Mouse (Mus musculus): ENCODE measurements around the gene Pdia2. TPM values are rescaled to one million over a fixed set of nuclear protein-coding genes. Genes with fewer than 3 reads are reported as not detected.

Pdia2 gene
- polyA plus RNA-seq (2014; fragmentation: Nextera tagmentation; extraction: Ambion mirVana): 0.54 and 2.2 TPM in 2 replicates

DNA sequence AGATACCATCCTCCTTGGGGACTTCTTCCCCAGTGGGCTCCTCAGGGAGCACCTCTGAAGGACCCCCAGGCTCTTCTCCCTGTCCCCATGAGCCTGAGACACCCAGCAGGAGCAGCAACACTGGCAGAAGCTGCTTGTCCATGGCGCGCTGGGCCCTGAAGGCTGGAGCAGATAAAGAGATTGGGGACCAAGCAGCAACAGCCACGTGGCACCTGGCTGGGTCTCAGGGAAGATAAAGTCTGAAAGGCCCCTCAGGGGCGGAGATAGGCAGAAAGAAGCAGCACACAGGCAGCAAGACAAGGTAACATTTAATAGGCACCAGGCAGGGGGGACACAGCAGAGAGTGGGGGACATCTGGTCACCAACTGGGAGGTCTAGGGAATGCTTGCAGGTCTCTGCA, at the start of gene Pdia2:
Pdia2 (minus strand) TSS at position 196 of the 400 bp plus-strand sequence.
- Histone ChIP-seq H3K4me2 (peak within 1 kb of the TSS; percentile 11; the same call in 1 of the 2 replicates), H3K27me3 (ENCODE audit: control insufficient read depth, insufficient read depth, low read length) (peaks cover 50% of the 10 kb centered on the region), H3K4me3 (ENCODE audit: low read depth, low read length) (no peak within 1 kb of the TSS; the same call in 1 of the 2 replicates), H3K27ac (ENCODE audit: low read depth, low read length) (no peak within 1 kb of the TSS), H3K36me3 (ENCODE audit: control insufficient read depth, insufficient read depth, low read length) (peaks cover 17% of the 10 kb centered on the region), H3K9ac (ENCODE audit: low read depth, low read length) (no peak within 1 kb of the TSS), H3K4me1 (ENCODE audit: control insufficient read depth, insufficient read depth, low read length) (peaks cover 16% of the 10 kb centered on the region), H3K9me3 (replicated peaks; ENCODE audit: control insufficient read depth, low read length) (no peaks in the 10 kb centered on the region)
- ATAC-seq (replicated peaks; ENCODE audit: insufficient number of reproducible peaks, low FRiP score, low TSS enrichment): no peak
- WGBS (ENCODE audit: insufficient replicate concordance): 55% methylated on average over 4 of the region's 4 CpGs

DNA sequence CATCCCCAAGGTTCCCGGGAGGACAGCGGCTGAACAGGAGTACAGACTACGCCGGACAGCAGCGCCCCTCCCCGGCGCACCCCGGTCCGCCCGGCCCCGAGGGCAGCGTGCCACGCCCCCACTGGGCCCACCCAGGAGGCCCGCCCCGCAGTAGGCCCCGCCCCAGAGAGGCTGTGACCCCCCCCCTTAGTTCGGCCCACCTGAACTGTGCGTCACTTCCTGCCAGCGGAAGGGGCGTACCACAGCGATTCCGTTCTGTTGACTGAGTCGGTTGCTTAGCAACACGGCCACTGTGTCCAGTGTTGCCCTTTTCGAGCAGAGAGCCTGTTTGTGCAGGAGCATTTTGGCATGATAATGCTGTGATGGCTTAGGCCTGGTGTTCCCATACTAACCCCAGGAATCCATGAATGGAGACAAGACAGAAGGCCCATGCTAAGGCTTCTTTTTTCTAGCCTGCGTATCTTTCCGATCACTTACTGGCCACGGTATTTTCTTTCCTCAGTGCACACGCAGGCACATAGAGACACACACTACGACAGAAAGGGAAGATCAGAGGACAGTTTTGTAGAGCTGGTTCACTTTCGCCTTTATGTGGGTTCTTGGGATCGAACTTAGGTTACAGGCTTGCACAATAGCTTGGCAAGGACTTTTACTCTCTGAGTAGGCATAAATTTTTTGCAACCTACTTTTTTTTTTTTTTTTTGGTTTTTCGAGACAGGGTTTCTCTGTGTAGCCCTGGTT, 45.4 kb upstream of the Pdia2 start, which contains the start of gene Fam234a:
Fam234a (minus strand) TSS at position 142 of the 741 bp plus-strand sequence.
- Histone ChIP-seq H3K4me2 (peak within 1 kb of the TSS; percentile 91), H3K27me3 (ENCODE audit: control insufficient read depth, insufficient read depth, low read length) (no peaks in the 10 kb centered on the region), H3K9me3 (replicated peaks; ENCODE audit: control insufficient read depth, low read length) (no peaks in the 10 kb centered on the region), H3K27ac (ENCODE audit: low read depth, low read length) (peak within 1 kb of the TSS; percentile 70), H3K36me3 (ENCODE audit: control insufficient read depth, insufficient read depth, low read length) (no peaks in the 10 kb centered on the region), H3K4me1 (ENCODE audit: control insufficient read depth, insufficient read depth, low read length) (peaks cover 15% of the 10 kb centered on the region), H3K9ac (ENCODE audit: low read depth, low read length) (peak within 1 kb of the TSS; percentile 79), H3K4me3 (ENCODE audit: low read depth, low read length) (peak within 1 kb of the TSS; percentile 68)
- 6% methylated on average over 33 of the region's 33 CpGs for WGBS (ENCODE audit: insufficient replicate concordance)
- peak; percentile 98 for ATAC-seq (replicated peaks; ENCODE audit: insufficient number of reproducible peaks, low FRiP score, low TSS enrichment)

DNA sequence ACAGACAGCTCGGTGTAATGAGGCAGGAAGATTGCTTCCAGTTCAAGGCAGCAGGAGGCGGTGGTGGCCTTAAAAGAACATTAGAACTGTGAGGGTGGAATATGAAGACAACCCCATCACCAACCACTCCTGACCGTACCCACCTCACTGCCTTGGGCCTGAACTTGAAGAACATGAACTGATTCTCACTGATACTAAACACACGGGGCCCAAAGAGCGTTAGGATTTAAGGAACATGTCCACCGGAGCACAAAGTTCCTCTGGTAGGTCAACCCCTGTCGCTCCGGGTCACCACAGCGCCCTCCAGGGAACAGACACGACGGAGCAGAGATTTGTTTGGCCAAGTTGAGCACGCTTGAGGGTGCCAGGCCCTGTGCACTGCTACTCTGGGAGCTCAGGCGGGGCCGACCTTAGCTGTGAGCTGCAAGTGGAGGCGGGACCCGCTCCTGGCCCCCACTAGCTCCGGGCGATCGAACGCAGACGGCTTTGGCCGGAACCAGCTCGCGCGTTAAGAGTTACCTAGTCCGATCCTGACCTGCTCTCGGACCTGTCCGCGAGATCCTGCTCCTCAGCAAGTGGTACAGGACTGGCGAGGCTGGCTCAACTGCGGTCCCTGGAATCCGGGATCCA, 44.7 kb upstream of the Pdia2 start:
- Histone ChIP-seq H3K4me1 (ENCODE audit: control insufficient read depth, insufficient read depth, low read length) (peaks cover 15% of the 10 kb centered on the region), H3K27ac (ENCODE audit: low read depth, low read length) (peak overlapping the region; percentile 70), H3K4me2 (peak overlapping the region; percentile 91), H3K9ac (ENCODE audit: low read depth, low read length) (peak overlapping the region; percentile 79), H3K9me3 (replicated peaks; ENCODE audit: control insufficient read depth, low read length) (no peaks in the 10 kb centered on the region), H3K27me3 (ENCODE audit: control insufficient read depth, insufficient read depth, low read length) (no peaks in the 10 kb centered on the region), H3K36me3 (ENCODE audit: control insufficient read depth, insufficient read depth, low read length) (no peaks in the 10 kb centered on the region), H3K4me3 (ENCODE audit: low read depth, low read length) (peak overlapping the region; percentile 68)
- under 1% methylated on average over 32 of the region's 32 CpGs for WGBS (ENCODE audit: insufficient replicate concordance)
- ATAC-seq (replicated peaks; ENCODE audit: insufficient number of reproducible peaks, low FRiP score, low TSS enrichment): peak; percentile 76

DNA sequence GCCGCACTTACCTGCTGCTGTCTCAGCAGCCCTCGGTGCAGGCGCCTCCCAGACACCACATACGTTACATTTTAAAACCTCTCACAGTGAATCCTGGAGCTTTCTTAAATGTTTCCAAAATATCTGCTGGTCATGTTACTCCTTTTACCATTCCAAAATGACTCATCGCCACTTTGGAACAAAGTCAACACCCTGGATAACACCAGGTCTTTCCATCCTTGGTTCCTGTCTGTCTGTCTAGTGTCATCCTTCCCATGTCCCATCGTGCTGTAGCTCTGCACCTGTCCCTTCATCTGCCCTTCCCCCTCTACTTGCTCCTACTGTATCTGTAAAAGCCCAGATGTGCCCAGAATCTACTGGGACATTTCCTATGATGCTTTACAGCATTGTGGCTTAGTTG, 42.1 kb upstream of the Pdia2 start:
- Histone ChIP-seq H3K9me3 (replicated peaks; ENCODE audit: control insufficient read depth, low read length) (no peaks in the 10 kb centered on the region), H3K9ac (ENCODE audit: low read depth, low read length) (no peak overlapping the region), H3K27ac (ENCODE audit: low read depth, low read length) (no peak overlapping the region), H3K4me1 (ENCODE audit: control insufficient read depth, insufficient read depth, low read length) (peaks cover 15% of the 10 kb centered on the region), H3K4me3 (ENCODE audit: low read depth, low read length) (no peak overlapping the region), H3K27me3 (ENCODE audit: control insufficient read depth, insufficient read depth, low read length) (no peaks in the 10 kb centered on the region), H3K36me3 (ENCODE audit: control insufficient read depth, insufficient read depth, low read length) (no peaks in the 10 kb centered on the region), H3K4me2 (no peak overlapping the region)
- 74% methylated on average over 6 of the region's 6 CpGs for WGBS (ENCODE audit: insufficient replicate concordance)
- ATAC-seq (replicated peaks; ENCODE audit: insufficient number of reproducible peaks, low FRiP score, low TSS enrichment): no peak

DNA sequence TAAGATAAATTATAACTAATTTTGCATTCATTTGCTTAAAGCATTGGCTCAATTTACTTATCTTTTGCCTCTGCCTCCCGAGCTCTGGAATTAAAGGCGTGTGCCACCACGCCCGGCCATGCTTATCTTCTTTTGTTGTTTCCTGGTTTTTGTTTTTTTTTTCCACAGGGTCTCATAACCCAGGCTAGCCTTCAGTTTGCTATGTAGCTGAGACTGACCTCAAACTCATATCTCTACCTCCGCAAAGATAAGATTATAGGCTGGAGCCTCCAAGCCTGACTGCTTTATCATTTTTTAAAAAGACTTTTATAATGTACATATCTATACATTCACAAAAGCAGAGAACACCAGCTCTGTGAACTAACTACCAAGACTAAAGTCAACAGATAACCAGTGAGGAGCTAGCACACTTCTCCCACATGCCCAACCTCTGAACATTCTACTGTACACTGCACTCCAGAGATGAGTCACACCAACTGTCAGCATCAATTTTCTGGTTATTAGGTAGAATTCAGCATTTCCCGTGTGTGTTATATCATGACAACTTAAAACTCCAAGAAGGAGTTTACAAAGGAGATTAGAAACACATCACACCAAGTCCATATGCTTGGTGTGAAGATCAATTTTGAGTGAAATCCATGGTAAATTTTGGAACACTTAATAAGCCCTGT, 41.4 kb upstream of the Pdia2 start:
- Histone ChIP-seq H3K36me3 (ENCODE audit: control insufficient read depth, insufficient read depth, low read length) (no peaks in the 10 kb centered on the region), H3K27ac (ENCODE audit: low read depth, low read length) (no peak overlapping the region), H3K4me1 (ENCODE audit: control insufficient read depth, insufficient read depth, low read length) (peaks cover 15% of the 10 kb centered on the region), H3K9me3 (replicated peaks; ENCODE audit: control insufficient read depth, low read length) (no peaks in the 10 kb centered on the region), H3K4me2 (no peak overlapping the region), H3K4me3 (ENCODE audit: low read depth, low read length) (no peak overlapping the region), H3K27me3 (ENCODE audit: control insufficient read depth, insufficient read depth, low read length) (no peaks in the 10 kb centered on the region), H3K9ac (ENCODE audit: low read depth, low read length) (no peak overlapping the region)
- WGBS (ENCODE audit: insufficient replicate concordance): 43% methylated on average over 6 of the region's 6 CpGs
- ATAC-seq (replicated peaks; ENCODE audit: insufficient number of reproducible peaks, low FRiP score, low TSS enrichment): no peak

DNA sequence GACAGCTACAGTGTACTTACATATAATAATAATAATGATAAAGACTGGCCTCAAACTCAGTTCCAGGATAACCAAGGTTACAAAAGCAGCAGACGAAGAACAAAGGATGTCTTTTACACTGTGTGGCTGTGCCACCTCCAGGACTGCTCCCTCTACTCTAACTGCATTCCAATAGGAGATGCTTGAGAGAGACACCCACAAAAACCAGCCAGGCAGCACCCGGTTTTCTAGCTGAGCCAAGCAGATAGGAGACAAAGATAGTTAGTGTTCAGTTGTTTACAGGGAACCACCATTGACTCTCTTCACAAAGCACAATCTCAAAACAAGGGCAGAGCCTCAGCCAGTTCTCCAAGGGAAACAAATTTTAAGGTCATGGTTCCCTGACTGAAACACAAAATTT, 40.7 kb upstream of the Pdia2 start:
- Histone ChIP-seq H3K27ac (ENCODE audit: low read depth, low read length) (no peak overlapping the region), H3K27me3 (ENCODE audit: control insufficient read depth, insufficient read depth, low read length) (no peaks in the 10 kb centered on the region), H3K36me3 (ENCODE audit: control insufficient read depth, insufficient read depth, low read length) (no peaks in the 10 kb centered on the region), H3K4me3 (ENCODE audit: low read depth, low read length) (no peak overlapping the region), H3K4me2 (no peak overlapping the region), H3K9me3 (replicated peaks; ENCODE audit: control insufficient read depth, low read length) (no peaks in the 10 kb centered on the region), H3K4me1 (ENCODE audit: control insufficient read depth, insufficient read depth, low read length) (peaks cover 15% of the 10 kb centered on the region), H3K9ac (ENCODE audit: low read depth, low read length) (no peak overlapping the region)
- ATAC-seq (replicated peaks; ENCODE audit: insufficient number of reproducible peaks, low FRiP score, low TSS enrichment): no peak
- WGBS (ENCODE audit: insufficient replicate concordance): 61% methylated on average over 2 of the region's 2 CpGs

DNA sequence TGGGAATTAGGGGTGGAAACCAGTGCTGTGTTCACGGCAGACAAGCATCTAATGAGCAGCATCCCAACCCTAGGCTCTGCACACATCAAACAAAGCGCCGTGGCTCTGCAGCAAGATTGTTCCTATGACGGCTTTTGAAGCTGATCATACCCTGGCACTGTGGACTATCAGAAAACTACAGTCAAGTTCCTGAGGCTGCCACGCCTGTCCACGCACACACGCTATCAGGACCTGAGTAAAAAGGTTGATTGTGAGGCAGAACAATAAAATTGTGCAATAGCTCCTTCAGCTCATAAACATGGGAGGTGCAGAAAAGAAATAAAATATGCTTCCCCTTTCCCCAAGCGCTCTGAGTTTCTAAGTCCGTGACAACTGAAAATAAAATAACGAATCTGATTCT, 38.8 kb upstream of the Pdia2 start:
- ATAC-seq (replicated peaks; ENCODE audit: insufficient number of reproducible peaks, low FRiP score, low TSS enrichment): no peak
- H3K4me1 ChIP-seq (ENCODE audit: control insufficient read depth, insufficient read depth, low read length): peaks cover 9% of the 10 kb centered on the region; the same call in 1 of the 2 replicates
- H3K27ac ChIP-seq (ENCODE audit: low read depth, low read length): no peak overlapping the region
- WGBS (ENCODE audit: insufficient replicate concordance): 76% methylated on average over 10 of the region's 10 CpGs
- no peak overlapping the region for H3K4me3 ChIP-seq (ENCODE audit: low read depth, low read length)
- H3K9me3 ChIP-seq (replicated peaks; ENCODE audit: control insufficient read depth, low read length): no peaks in the 10 kb centered on the region
- H3K9ac ChIP-seq (ENCODE audit: low read depth, low read length): no peak overlapping the region
- no peaks in the 10 kb centered on the region for H3K27me3 ChIP-seq (ENCODE audit: control insufficient read depth, insufficient read depth, low read length)
- H3K36me3 ChIP-seq (ENCODE audit: control insufficient read depth, insufficient read depth, low read length): no peaks in the 10 kb centered on the region
- H3K4me2 ChIP-seq: no peak overlapping the region

DNA sequence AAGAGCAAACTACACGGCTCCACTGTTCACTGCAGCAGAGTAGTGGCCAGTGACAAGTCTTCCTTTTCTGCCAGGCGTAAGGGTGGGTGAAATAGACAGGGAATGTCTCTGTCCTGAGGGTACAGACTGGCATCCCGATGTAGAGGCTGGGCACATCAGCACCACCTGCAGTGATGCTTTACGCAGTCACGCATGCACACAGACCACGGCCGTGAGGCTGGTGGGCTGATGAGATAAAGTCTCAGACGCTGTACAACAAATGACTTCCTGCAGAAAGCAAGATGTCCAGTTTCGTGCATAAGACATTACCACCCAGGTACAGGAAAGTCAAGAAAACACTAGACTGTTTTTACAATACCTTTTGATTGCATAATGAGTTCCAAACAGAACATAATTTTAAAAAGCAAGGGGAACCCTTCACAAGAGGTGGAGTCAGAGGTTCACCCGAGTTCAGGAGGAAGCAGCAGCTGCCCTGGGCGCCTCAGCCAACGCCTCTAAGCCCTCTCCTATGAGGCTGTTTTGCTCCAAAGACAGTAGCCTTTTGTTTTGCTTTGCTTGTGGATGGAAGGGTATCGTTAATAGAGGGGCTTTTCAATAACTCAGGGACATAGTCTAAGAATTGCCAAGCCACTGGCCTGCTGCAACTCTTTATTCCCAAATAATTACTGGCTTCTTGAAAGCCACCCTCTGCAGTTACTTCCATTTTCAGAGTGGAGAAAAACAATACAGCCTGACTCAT, 36.4 kb upstream of the Pdia2 start:
- H3K4me1 ChIP-seq (ENCODE audit: control insufficient read depth, insufficient read depth, low read length): peaks cover 2% of the 10 kb centered on the region; the same call in 1 of the 2 replicates
- no peak overlapping the region for H3K4me2 ChIP-seq
- no peak overlapping the region for H3K9ac ChIP-seq (ENCODE audit: low read depth, low read length)
- no peak overlapping the region for H3K27ac ChIP-seq (ENCODE audit: low read depth, low read length)
- 59% methylated on average over 13 of the region's 13 CpGs for WGBS (ENCODE audit: insufficient replicate concordance)
- H3K36me3 ChIP-seq (ENCODE audit: control insufficient read depth, insufficient read depth, low read length): no peaks in the 10 kb centered on the region
- H3K9me3 ChIP-seq (replicated peaks; ENCODE audit: control insufficient read depth, low read length): no peaks in the 10 kb centered on the region
- no peak for ATAC-seq (replicated peaks; ENCODE audit: insufficient number of reproducible peaks, low FRiP score, low TSS enrichment)
- H3K4me3 ChIP-seq (ENCODE audit: low read depth, low read length): no peak overlapping the region
- no peaks in the 10 kb centered on the region for H3K27me3 ChIP-seq (ENCODE audit: control insufficient read depth, insufficient read depth, low read length)
